Mouse (Mus musculus) kidney, adult 2 months (tissue): Measurements from ENCODE around the gene 4933402N22Rik. TPM values are rescaled to one million over a fixed set of nuclear protein-coding genes. Genes with fewer than 3 reads are reported as not detected.
"Not testable (repeated sequence)": the region's sequence is repeated elsewhere in the genome, so short reads cannot be mapped to it uniquely, and the experiment has no call there.

Experiments used
- DNase-seq: peaks from one replicate; pipeline ENCODE4 v3.0.0; 2021
- H3K27ac ChIP-seq: fragments of 200-500 bp; 2 replicates; pipeline ENCODE4 v1.5.1; 2012; ENCODE audit warnings: low read depth, low read length, control low read depth, inconsistent platforms; ENCODE audit not compliant: insufficient read depth
- H3K27me3 ChIP-seq: fragments of 200-500 bp; replicated peaks from 2 replicates; pipeline ENCODE4 v1.6.1; 2012; ENCODE audit warnings: mild to moderate bottlenecking, moderate library complexity, low read length, inconsistent platforms; ENCODE audit not compliant: control insufficient read depth, insufficient read depth
- H3K36me3 ChIP-seq: fragments of 200-500 bp; 2 replicates; pipeline ENCODE4 v1.6.1; 2012; ENCODE audit warnings: mild to moderate bottlenecking, moderate library complexity, low read length, inconsistent platforms; ENCODE audit not compliant: control insufficient read depth, insufficient read depth
- H3K4me1 ChIP-seq: fragments of 200-500 bp; 2 replicates; pipeline ENCODE4 v1.6.1; 2011; ENCODE audit warnings: low read length; ENCODE audit not compliant: control insufficient read depth, insufficient read depth
- H3K4me3 ChIP-seq: fragments of 200-500 bp; 2 replicates; pipeline ENCODE4 v1.5.1; 2011; ENCODE audit warnings: mild to moderate bottlenecking, low read depth, low read length, control low read depth; ENCODE audit not compliant: insufficient read depth
- WGBS: fragments of 180-500 bp; shearing (Covaris S2); methylation state at CpG from one replicate; pipeline ENCODE4 v1.1.7; 2018; 5-methylcytosine and 5-hydroxymethylcytosine counted together
- polyA plus RNA-seq: library from polyadenylated mRNA; depleted of rRNA; stranded (reverse); fragments of >200 nt; gene quantifications from 2 replicates; pipeline ENCODE4 v1.2.3, GENCODE M21; 2012; rRNA removed

The 4933402N22Rik gene
- not detected in 2 replicates for polyA plus RNA-seq

GRCm38 (mm10) chr5:11917743-11918142 is at the start of gene 4933402N22Rik:
Gene 4933402N22Rik, plus strand, starts transcription at chr5:11918043.
- H3K36me3 ChIP-seq, H3K27ac ChIP-seq, H3K27me3 ChIP-seq, DNase-seq, H3K4me3 ChIP-seq, H3K4me1 ChIP-seq: not testable (repeated sequence)
- WGBS: 78% methylated on average over 1 of the region's 2 CpGs

GRCm38 (mm10) chr5:11923790-11924189 is 5.9 kb downstream of the 4933402N22Rik start:
- not testable (repeated sequence) for H3K4me3 ChIP-seq, DNase-seq, H3K27me3 ChIP-seq, H3K27ac ChIP-seq, H3K4me1 ChIP-seq, H3K36me3 ChIP-seq
- 71% methylated on average over 2 of the region's 2 CpGs for WGBS

Other genes starting within 250 kb of the 4933402N22Rik start
- not detected in 2 replicates for gene Gm8922, start 236.1 kb upstream of the 4933402N22Rik start, polyA plus RNA-seq
- gene Gm8926, start 147.5 kb upstream of the 4933402N22Rik start, polyA plus RNA-seq: not detected in 2 replicates
- not detected in 2 replicates for gene Gm6465, start 72.5 kb upstream of the 4933402N22Rik start, polyA plus RNA-seq